Mouse (Mus musculus) neutrophil, adult 5-6 weeks (primary cell): ENCODE results near the gene Gm9508. TPM values are rescaled to one million over a fixed set of nuclear protein-coding genes. Genes with fewer than 3 reads are reported as not detected.

Experiments
- ATAC-seq: fragments of 151-379, 151-347 bp; 2 replicates; pipeline ENCODE4 v1.8.0; 2017; ENCODE audit warnings: mild to moderate bottlenecking, moderate TSS enrichment; ENCODE audit not compliant: insufficient number of reproducible peaks, poor library complexity, low FRiP score, severe bottlenecking; ENCODE audit errors: extremely low read depth
- total RNA-seq: library from RNA; stranded (forward); fragments of 200-1000 nt; gene quantifications from 2 replicates; pipeline ENCODE4 v1.2.3, GENCODE M21; 2017

Gm9508 gene
- total RNA-seq, 1 experiment from 2014 or later: not detected

DNA sequence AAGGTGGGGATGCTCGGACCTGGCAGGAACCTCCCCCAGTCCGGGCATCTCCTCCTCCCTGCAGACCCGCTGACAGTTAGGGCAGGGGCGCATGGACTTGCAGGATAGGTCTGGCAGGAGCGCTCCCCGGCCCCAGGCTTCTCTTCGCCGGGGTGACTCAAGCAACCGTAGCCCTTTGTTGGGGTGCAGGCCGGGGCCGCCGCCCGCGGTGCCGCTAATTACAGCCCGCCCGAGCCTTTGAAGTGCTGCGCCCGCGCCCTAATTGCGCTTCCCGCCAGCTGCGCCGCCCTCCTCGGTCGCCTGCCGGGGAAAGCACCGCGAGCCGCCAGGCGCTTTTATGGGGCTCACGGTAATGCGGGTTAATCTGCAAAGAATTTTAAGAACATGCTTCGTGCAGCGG lies 19.5 kb downstream of the Gm9508 start:
- no peak for ATAC-seq

DNA sequence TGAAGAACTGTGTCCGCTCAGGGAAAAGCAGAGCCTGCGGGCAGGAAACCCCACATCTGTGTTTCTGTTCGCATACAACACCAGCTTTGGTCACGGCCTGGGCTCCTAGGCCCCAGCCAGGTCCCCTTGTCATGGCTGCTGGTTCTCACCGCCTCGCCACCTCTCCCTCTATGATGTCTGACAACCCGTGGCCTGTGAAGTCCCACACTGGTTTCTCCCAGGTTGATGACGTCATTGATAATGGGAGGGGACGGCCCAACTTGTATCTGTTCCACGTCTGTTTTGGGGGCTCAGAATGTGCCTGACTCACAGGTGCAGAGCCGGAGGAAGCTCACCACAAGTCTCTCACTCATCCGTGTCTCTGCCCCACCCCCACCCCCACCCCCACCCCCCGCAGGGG lies 23.3 kb downstream of the Gm9508 start:
- ATAC-seq: peak; percentile 35; the same call in 1 of the 2 replicates

DNA sequence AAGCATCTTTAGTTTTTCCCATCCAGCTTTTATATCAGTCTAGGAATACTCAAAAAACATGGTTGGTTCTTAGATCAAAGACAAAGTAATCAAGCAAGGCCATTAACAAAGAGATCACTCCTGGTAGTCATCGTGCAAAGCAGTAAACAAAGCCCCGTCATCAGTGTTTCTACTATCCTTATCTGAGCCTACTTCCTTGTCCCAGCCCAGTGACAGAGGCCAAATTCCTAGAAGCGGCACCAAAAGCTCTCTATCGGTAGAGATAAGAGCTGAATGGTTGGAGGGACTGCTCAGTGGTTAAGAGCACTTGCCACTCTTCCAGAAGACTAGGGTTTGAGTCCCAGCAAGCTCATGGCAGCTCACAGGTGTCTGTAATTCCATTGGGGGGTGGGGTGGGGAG lies 25.5 kb downstream of the Gm9508 start:
- ATAC-seq: no peak

DNA sequence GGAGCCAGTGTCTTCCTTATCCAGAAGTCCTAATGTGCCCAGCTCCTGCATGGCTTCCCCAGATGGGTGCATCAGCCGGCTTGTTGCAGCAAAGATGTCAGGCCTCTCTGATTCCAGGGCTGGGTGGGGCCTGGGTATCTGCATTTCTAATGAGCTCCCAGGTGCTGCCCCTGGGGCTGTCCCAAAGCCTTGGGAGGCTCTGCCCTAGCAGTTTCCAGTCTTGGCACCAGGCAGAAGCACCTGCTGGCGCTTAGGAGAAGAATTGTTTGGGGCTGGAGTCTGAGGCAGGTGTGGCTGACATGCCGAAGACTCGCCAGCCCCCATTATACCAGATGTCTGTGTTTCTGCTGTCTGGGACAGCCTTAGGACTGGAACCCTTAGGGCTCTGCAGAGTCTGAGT lies 26.3 kb downstream of the Gm9508 start:
- no peak for ATAC-seq

DNA sequence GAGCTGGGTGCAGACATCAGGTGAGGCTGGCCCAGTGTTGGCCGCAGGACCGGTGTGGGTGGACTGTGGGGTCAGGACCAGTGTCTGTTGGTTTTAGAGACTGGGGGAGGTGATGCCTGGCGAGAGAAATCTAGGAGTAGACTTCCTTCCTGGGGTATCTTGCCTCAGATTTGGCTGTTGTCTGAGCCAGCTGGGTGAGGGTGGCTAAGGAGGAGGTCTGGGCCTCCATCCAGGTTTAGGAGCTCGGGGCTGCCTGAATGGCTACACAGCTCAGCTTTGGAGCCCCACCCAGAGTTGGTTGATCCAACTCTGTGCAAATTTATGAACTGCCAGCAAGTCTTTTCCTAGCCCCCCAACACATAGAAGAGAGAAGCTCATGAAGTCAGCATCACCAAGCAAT lies 29.6 kb downstream of the Gm9508 start:
- no peak for ATAC-seq

DNA sequence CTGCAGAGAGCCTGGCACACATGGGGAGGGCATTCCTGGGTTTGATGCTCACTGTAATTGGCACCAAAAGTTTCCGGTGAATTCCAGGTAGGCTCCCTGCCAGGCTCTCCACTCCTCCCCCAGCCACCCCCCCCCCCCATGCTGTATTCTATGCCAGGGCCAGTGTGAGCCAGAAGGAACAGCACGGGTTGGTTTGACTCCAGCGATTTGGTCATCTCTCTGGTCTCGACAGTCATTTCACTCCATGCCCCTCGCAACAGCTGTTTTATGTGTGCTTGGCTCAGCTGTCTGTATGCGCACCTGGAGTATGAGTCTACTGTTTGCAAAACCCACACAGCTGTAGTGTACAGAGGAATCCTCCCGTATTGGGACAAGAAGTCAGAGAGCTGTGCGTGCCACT lies 30.7 kb downstream of the Gm9508 start:
- ATAC-seq: no peak

DNA sequence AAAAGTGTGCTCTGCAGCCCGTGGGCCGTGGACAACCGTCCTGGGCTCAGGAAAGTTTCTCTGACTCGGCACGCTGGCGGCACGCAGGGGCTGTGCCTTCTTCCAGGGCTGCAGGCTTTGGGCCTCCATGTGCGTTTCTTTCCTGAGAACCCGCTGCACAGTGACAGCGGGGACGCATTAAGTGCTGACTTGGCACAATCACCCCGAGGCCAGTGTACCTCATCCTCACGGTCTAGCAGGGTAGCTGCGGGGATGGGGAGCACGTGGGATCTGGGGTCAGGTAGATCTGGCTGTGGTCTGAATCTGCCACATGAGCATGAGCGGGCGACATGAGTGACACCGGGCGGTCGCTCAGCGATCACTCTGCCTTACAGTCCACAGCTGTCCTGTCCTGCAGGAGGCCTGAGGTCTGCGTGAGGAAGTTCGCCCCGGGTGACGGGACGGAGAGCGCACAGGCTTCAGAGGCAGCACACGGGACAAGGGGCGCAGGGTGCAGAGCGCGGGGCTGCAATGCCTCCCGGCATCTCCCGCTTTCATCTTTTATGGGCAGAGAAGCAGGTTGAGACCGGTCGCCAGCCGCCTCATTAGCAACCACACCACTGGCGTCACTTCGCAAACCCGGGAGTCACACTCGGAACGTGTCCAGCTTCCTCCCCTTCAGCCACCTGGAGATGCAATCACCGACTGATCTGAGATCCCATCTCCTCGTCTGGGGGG lies 32.9 kb downstream of the Gm9508 start:
- ATAC-seq: no peak

DNA sequence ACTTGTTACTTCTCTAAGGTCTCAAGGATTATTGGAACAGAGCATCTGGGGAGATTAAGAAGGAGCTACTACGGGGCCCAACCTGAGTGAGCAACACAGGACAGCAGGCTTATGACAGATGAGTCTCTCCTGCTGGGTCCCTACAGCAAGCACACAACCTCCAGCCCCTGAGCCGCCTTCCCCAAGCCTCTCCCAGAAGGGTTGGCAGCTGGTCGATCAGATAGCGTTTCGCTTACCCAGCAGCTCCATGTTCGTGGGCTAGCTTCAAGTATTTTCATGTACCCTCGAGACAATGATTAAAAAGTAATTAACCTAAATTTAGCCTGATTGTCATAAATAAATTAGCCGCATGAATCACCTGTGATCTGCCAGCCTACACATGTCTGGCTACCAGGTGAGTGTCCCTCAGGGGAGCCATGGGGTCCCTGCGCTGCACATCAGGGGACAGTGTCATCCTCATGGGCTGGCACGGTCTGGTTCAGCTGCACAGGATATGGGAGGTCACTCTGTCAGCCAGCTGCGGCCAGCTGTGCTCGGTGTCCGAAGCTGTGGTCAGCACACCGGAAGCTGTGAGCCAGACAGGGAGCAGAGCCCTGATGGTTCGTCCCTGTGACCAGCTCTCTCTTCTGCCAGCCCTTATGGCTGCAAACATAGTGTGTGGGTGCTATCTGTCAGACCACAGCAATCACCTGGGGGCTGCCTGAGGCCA lies 38.6 kb downstream of the Gm9508 start:
- no peak for ATAC-seq

DNA sequence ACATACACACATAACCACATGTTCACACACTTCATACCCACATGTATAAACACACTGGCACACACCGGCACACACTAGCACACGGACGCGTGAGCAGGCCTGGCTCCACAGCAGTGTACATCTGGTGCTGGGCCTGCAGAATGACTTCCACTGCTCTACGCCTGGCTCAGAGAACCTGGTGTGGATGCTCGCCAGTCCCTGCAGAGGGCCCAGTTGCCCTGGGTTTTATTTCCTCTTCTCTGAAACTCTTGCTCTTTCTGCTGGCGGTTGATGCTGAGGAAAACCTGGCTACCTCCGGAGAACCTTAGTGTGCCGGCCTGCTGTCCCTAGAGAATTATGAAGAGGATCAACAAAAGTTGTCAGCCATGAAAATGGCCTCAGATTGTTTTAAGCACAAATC lies 45.0 kb downstream of the Gm9508 start:
- ATAC-seq: no peak

DNA sequence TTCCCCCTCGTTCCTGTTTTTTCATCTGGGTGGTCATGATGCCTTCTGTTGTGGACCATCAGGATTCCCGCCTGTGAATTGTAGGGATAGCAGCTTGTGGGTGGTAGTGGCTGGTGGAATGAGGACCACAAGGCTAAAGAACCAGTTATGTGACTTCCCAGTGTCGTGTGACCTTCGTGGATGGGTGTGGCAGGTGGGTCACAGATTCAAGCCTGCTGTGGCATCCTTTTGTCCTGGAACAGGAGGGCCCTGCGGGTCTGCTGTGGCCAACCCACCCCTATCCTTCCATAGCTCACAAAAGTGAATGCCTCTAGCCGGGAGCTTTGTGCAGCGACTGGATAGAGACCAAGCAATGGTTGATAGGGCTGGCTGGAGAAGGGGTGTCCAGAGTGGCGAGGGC lies 49.1 kb downstream of the Gm9508 start:
- no peak for ATAC-seq

DNA sequence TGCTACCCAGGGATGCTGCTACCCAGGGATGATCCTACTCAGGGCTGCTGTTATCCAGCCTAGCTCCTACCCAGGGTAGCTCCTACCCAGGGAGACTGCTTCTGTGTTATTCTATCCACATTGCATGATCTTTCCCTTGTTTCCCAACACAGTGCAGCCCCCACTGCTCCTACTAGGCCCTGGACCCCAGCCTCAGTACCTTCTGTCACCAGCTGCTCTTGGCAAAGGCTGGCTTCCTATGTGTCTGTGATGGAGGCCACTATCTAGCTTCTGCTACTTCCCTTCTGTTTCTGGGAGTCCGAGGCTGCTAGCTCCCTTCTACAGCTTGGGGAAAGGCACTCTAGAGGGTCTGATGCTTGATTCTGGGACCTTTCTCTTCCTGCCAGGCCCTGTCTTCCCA lies 49.6 kb downstream of the Gm9508 start:
- ATAC-seq: no peak

Other genes with a start within 250 kb of the Gm9508 start
- 23.3 and 29.5 TPM in 2 replicates for gene Fam207a, start 181.4 kb downstream of the Gm9508 start, total RNA-seq
- gene Itgb2, start 167.0 kb downstream of the Gm9508 start, total RNA-seq: 452 and 473 TPM in 2 replicates
- gene Pttg1ip, start 115.5 kb downstream of the Gm9508 start, total RNA-seq: 78.7 and 87.5 TPM in 2 replicates
- gene Sumo3, start 91.1 kb downstream of the Gm9508 start, total RNA-seq: 32.6 and 52.2 TPM in 2 replicates
- gene Gm49325, start 91.0 kb downstream of the Gm9508 start, total RNA-seq: not detected in 2 replicates
- 21.9 and 23.3 TPM in 2 replicates for gene Ube2g2, start 75.0 kb downstream of the Gm9508 start, total RNA-seq
- not detected in 2 replicates for gene Tspear, start 10.7 kb downstream of the Gm9508 start, total RNA-seq
- not detected in 2 replicates for gene Gm19402, start 6.5 kb downstream of the Gm9508 start, total RNA-seq
- not detected in 2 replicates for gene Gm10272, start 9.4 kb upstream of the Gm9508 start, total RNA-seq
- gene Gm10024, start 14.2 kb upstream of the Gm9508 start, total RNA-seq: not detected in 2 replicates
- not detected in 2 replicates for gene Gm10142, start 18.6 kb upstream of the Gm9508 start, total RNA-seq
- not detected in 2 replicates for gene Krtap12-1, start 23.4 kb upstream of the Gm9508 start, total RNA-seq
- gene Gm10100, start 29.3 kb upstream of the Gm9508 start, total RNA-seq: not detected in 2 replicates
- gene Gm18596, start 45.4 kb upstream of the Gm9508 start, total RNA-seq: not detected in 2 replicates
- not detected in 2 replicates for gene Gm9736, start 54.1 kb upstream of the Gm9508 start, total RNA-seq
- not detected in 2 replicates for gene Gm3233, start 62.4 kb upstream of the Gm9508 start, total RNA-seq
- not detected in 2 replicates for gene Gm3238, start 74.1 kb upstream of the Gm9508 start, total RNA-seq
- not detected in 2 replicates for gene Gm7138, start 79.7 kb upstream of the Gm9508 start, total RNA-seq
- gene Gm3250, start 85.3 kb upstream of the Gm9508 start, total RNA-seq: not detected in 2 replicates
- gene Gm7137, start 91.0 kb upstream of the Gm9508 start, total RNA-seq: not detected in 2 replicates
- gene Gm9639, start 97.8 kb upstream of the Gm9508 start, total RNA-seq: not detected in 2 replicates
- gene Gm19668, start 101.9 kb upstream of the Gm9508 start, total RNA-seq: not detected in 2 replicates
- not detected in 2 replicates for gene Gm9507, start 114.6 kb upstream of the Gm9508 start, total RNA-seq
- not detected in 2 replicates for gene Gm2696, start 117.4 kb upstream of the Gm9508 start, total RNA-seq
- not detected in 2 replicates for gene Krtap10-4, start 129.9 kb upstream of the Gm9508 start, total RNA-seq
- gene Krtap10-10, start 138.7 kb upstream of the Gm9508 start, total RNA-seq: not detected in 2 replicates
- not detected in 2 replicates for gene Gm36176, start 149.6 kb upstream of the Gm9508 start, total RNA-seq
- not detected in 2 replicates for gene Gm10318, start 155.6 kb upstream of the Gm9508 start, total RNA-seq
- gene Gm3285, start 164.7 kb upstream of the Gm9508 start, total RNA-seq: not detected in 2 replicates
- 0.12 and 0.23 TPM in 2 replicates for gene Lrrc3, start 205.3 kb upstream of the Gm9508 start, total RNA-seq